Mouse (Mus musculus) lung, adult 2 months (tissue): ENCODE results near the gene Tmcc1.

Experiments
- CTCF ChIP-seq: fragments of 200-500 bp; IDR thresholded peaks from 2 replicates; pipeline ENCODE4 v1.5.1; 2011; ENCODE audit warnings: mild to moderate bottlenecking, low read length, control low read depth; ENCODE audit not compliant: insufficient read depth
- POLR2A ChIP-seq: fragments of 200-500 bp; IDR thresholded peaks from 2 replicates; pipeline ENCODE4 v1.6.1; 2011; ENCODE audit warnings: low read depth, mild to moderate bottlenecking, control low read depth, low read length, borderline replicate concordance; ENCODE audit errors: extremely low read depth

- TF ChIP-seq CTCF (no peak), POLR2A (no peak)
Observed at GRCm38 (mm10) chr6:116186485-116186884, 6.8 kb downstream of the Tmcc1 start.
